Mouse (Mus musculus) lung, embryonic 16.5 days (tissue): ENCODE measurements around the gene Tpgs1. TPM values are rescaled to one million over a fixed set of nuclear protein-coding genes. Genes with fewer than 3 reads are reported as not detected.

Experiments used
- polyA plus RNA-seq: library from polyadenylated mRNA; unstranded; fragments of >200 nt; fragmentation: Nextera tagmentation; extraction: Ambion mirVana; gene quantifications from 2 replicates; pipeline ENCODE4 v1.2.1, GENCODE M21; 2015

Tpgs1 gene
- polyA plus RNA-seq, 1 experiment from 2014 or later = 58.3 TPM

Other genes starting within 250 kb of the Tpgs1 start
- not detected in 2 replicates for gene Vmn2r83, start 200.6 kb upstream of the Tpgs1 start, polyA plus RNA-seq
- 32.9 and 34.4 TPM in 2 replicates for gene Plpp2, start 135.6 kb upstream of the Tpgs1 start, polyA plus RNA-seq
- 43.7 and 44.9 TPM in 2 replicates for gene Mier2, start 114.2 kb upstream of the Tpgs1 start, polyA plus RNA-seq
- gene Theg, start 82.0 kb upstream of the Tpgs1 start, polyA plus RNA-seq = not detected in 2 replicates
- not detected in 2 replicates for gene C2cd4c, start 55.3 kb upstream of the Tpgs1 start, polyA plus RNA-seq
- gene Shc2, start 31.5 kb upstream of the Tpgs1 start, polyA plus RNA-seq = 2.0 and 4.2 TPM in 2 replicates
- not detected in 2 replicates for gene Odf3l2, start 23.6 kb upstream of the Tpgs1 start, polyA plus RNA-seq
- gene Madcam1, start 4.8 kb upstream of the Tpgs1 start, polyA plus RNA-seq = 0.53 and 0.69 TPM in 2 replicates
- 64.0 and 68.9 TPM in 2 replicates for gene Cdc34, start 12.8 kb downstream of the Tpgs1 start, polyA plus RNA-seq
- gene Gzmm, start 19.7 kb downstream of the Tpgs1 start, polyA plus RNA-seq = 0.62 and 0.98 TPM in 2 replicates
- gene Bsg, start 35.1 kb downstream of the Tpgs1 start, polyA plus RNA-seq = 1,174 and 1,330 TPM in 2 replicates
- not detected in 2 replicates for gene Hcn2, start 47.3 kb downstream of the Tpgs1 start, polyA plus RNA-seq
- gene Polrmt, start 77.2 kb downstream of the Tpgs1 start, polyA plus RNA-seq = 46.2 and 47.8 TPM in 2 replicates
- 0.11 and 0.29 TPM in 2 replicates for gene Fgf22, start 85.7 kb downstream of the Tpgs1 start, polyA plus RNA-seq
- gene Rnf126, start 97.6 kb downstream of the Tpgs1 start, polyA plus RNA-seq = 47.9 and 61.4 TPM in 2 replicates
- 21.7 and 22.7 TPM in 2 replicates for gene Fstl3, start 107.9 kb downstream of the Tpgs1 start, polyA plus RNA-seq
- 0.57 and 2.1 TPM in 2 replicates for gene Prss57, start 121.6 kb downstream of the Tpgs1 start, polyA plus RNA-seq
- 52.7 and 54.1 TPM in 2 replicates for gene Palm, start 124.2 kb downstream of the Tpgs1 start, polyA plus RNA-seq
- 10.6 and 13.5 TPM in 2 replicates for gene Misp, start 151.6 kb downstream of the Tpgs1 start, polyA plus RNA-seq
- gene Ptbp1, start 185.1 kb downstream of the Tpgs1 start, polyA plus RNA-seq = 344 and 371 TPM in 2 replicates
- gene Prtn3, start 205.1 kb downstream of the Tpgs1 start, polyA plus RNA-seq = 3.0 and 4.0 TPM in 2 replicates
- gene Plppr3, start 205.3 kb downstream of the Tpgs1 start, polyA plus RNA-seq = 22.6 and 26.4 TPM in 2 replicates
- 0.26 and 1.2 TPM in 2 replicates for gene Elane, start 216.9 kb downstream of the Tpgs1 start, polyA plus RNA-seq
- gene Cfd, start 221.5 kb downstream of the Tpgs1 start, polyA plus RNA-seq = not detected in 2 replicates
- gene Med16, start 239.6 kb downstream of the Tpgs1 start, polyA plus RNA-seq = 48.3 and 51.2 TPM in 2 replicates
- gene Gm26602, start 241.5 kb downstream of the Tpgs1 start, polyA plus RNA-seq = 12.8 TPM in 1 of 2 replicates, not detected in the other
- 1.0 and 1.1 TPM in 2 replicates for gene Kiss1r, start 247.6 kb downstream of the Tpgs1 start, polyA plus RNA-seq